Mouse (Mus musculus) bone marrow, adult 2 months (tissue): ENCODE results near the gene Egr4. TPM values are rescaled to one million over a fixed set of nuclear protein-coding genes. Genes with fewer than 3 reads are reported as not detected.

Experiments
- H3K27ac ChIP-seq: fragments of 200-500 bp; 2 replicates; pipeline ENCODE4 v1.5.1; 2012; ENCODE audit warnings: low read depth, mild to moderate bottlenecking, control low read depth, inconsistent platforms, low read length; ENCODE audit not compliant: control insufficient read depth, poor library complexity, insufficient read depth
- H3K4me1 ChIP-seq: fragments of 200-500 bp; 2 replicates; pipeline ENCODE4 v1.6.1; 2011; ENCODE audit warnings: low read length; ENCODE audit not compliant: control insufficient read depth, insufficient read depth
- H3K4me3 ChIP-seq: fragments of 200-500 bp; replicated peaks from 2 replicates; pipeline ENCODE3; 2011; ENCODE audit warnings: mild to moderate bottlenecking, low read depth, low read length, control low read depth; ENCODE audit not compliant: control insufficient read depth
- CTCF ChIP-seq: fragments of 200-500 bp; IDR thresholded peaks from 2 replicates; pipeline ENCODE4 v1.5.1; 2011; ENCODE audit warnings: low read length, control low read depth; ENCODE audit not compliant: control insufficient read depth, insufficient read depth
- POLR2A ChIP-seq: fragments of 200-500 bp; IDR thresholded peaks from 2 replicates; pipeline ENCODE4 v1.6.1; 2011; ENCODE audit warnings: low read depth, mild to moderate bottlenecking, control low read depth, low read length, borderline replicate concordance; ENCODE audit not compliant: control insufficient read depth
- WGBS: fragments of 180-500 bp; shearing (Covaris S2); methylation state at CpG from one replicate; pipeline ENCODE4 v1.1.7; 2018; 5-methylcytosine and 5-hydroxymethylcytosine counted together
- polyA plus RNA-seq: library from polyadenylated mRNA; stranded (reverse); fragments of >200 nt; gene quantifications from 2 replicates; pipeline ENCODE4 v1.2.4, GENCODE M21; 2011; ENCODE audit warnings: low replicate concordance; ENCODE audit not compliant: missing spikeins, insufficient read depth, insufficient read length

Egr4 gene
- polyA plus RNA-seq, 1 experiment = not detected

DNA sequence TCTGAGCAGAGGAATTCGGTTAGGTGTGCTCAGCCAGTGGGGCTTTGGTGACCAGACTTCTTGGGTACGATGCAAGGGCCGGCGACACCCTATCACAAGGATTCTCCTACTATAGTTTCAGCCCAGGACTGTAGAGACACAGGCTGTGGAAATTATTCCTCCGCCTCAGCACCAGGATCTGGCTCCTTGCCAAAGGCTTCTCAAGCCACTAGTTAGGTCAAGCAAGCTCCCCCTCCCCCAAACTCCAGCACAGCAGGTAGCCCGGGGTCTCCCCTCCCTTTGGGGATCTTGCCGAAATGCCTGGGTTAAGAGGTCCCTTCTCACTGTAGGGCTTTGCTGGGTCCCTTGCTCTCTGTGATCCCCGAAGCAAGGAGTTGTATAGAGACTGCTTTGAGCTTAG, 41.4 kb downstream of the Egr4 start:
- no peak overlapping the region for H3K4me3 ChIP-seq
- H3K4me1 ChIP-seq = no peaks in the 10 kb centered on the region
- H3K27ac ChIP-seq = no peak overlapping the region
- WGBS = 70% methylated on average over 8 of the region's 8 CpGs
- TF ChIP-seq CTCF = no peak

DNA sequence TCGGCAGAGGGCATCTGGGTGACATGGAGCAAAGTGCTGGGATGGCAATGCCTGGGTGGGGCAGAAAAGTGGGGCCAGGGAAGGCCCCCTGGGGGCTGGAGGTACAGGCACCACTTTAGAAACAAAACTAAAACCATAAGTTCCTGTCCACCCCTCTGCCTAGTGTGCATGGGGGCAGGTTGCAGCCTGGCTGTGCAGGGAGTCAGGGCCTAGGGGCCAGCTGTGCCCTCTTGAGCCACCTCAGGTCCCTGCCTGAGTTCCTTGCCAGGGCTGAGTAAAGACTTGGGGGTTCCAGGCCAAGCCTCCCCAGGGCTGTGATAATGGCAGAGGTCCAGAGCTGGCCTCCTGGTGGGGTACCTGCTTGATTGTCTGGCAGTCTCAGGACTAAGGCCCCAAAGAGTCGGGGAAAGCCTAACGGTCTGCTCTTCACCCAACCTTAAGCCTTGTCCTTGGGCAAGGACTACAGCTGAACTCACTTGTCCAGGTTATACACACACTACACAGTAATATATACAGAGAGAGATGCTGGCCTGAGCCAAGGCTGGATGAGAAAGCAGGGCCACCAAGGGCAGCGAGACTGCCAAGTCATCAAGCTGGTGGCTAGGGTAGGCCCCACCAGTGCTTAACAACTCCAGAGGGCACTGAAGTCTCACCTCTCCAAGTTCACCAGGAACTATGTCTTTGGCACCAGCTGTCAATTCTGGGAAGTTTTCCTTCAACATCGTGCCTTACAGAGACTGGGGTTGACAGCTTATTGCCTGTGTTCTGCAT, 43.5 kb downstream of the Egr4 start:
- Histone ChIP-seq H3K4me1 (no peaks in the 10 kb centered on the region), H3K4me3 (no peak overlapping the region), H3K27ac (no peak overlapping the region)
- no peak for TF ChIP-seq POLR2A
- TF ChIP-seq CTCF = no peak
- 68% methylated on average over 5 of the region's 5 CpGs for whole genome bisulfite sequencing

DNA sequence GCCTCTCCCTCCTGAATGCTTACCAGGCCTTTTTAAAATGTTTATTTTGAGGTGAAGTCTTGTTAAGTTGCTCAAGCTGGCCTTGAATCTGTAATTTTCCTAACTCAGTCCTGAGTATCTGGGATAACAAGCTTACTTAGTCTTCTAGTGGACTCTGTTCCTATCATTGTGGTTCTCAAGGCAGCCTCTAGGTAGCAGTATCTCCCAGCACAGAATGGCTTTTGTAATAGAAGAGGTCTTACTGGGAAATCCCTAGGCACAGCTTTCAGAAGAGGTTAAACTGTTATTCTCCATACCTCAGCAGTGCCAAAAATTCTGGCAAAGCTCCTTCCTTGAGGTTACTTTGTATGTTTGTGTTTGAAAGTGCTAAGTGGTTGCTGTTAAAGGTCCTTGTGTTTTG, 48.0 kb downstream of the Egr4 start:
- TF ChIP-seq POLR2A (no peak), CTCF (no peak)
- no peaks in the 10 kb centered on the region for H3K4me1 ChIP-seq
- H3K4me3 ChIP-seq = no peak overlapping the region
- H3K27ac ChIP-seq = no peak overlapping the region

Other genes with a start within 250 kb of the Egr4 start
- 14.5 and 27.9 TPM in 2 replicates for gene Sfxn5, start 180.2 kb downstream of the Egr4 start, polyA plus RNA-seq
- 1.7 and 3.8 TPM in 2 replicates for gene Rab11fip5, start 139.0 kb downstream of the Egr4 start, polyA plus RNA-seq
- gene Noto, start 89.7 kb downstream of the Egr4 start, polyA plus RNA-seq = 2.0 TPM in 1 of 2 replicates, not detected in the other
- gene Smyd5, start 81.6 kb downstream of the Egr4 start, polyA plus RNA-seq = 7.3 and 8.1 TPM in 2 replicates
- 87.1 and 97.5 TPM in 2 replicates for gene Cct7, start 62.1 kb downstream of the Egr4 start, polyA plus RNA-seq
- 3.5 and 16.0 TPM in 2 replicates for gene Pradc1, start 61.6 kb downstream of the Egr4 start, polyA plus RNA-seq
- not detected in 2 replicates for gene Fbxo41, start 10.6 kb downstream of the Egr4 start, polyA plus RNA-seq
- gene Alms1, start 73.9 kb upstream of the Egr4 start, polyA plus RNA-seq = 4.3 and 4.8 TPM in 2 replicates
- gene Nat8f7, start 199.6 kb upstream of the Egr4 start, polyA plus RNA-seq = not detected in 2 replicates